Mouse (Mus musculus): Measurements from ENCODE around the gene Gm7849.
"Not testable (repeated sequence)": the region's sequence is repeated elsewhere in the genome, so short reads cannot be mapped to it uniquely, and the experiment has no call there.

Gm7849 gene

DNA sequence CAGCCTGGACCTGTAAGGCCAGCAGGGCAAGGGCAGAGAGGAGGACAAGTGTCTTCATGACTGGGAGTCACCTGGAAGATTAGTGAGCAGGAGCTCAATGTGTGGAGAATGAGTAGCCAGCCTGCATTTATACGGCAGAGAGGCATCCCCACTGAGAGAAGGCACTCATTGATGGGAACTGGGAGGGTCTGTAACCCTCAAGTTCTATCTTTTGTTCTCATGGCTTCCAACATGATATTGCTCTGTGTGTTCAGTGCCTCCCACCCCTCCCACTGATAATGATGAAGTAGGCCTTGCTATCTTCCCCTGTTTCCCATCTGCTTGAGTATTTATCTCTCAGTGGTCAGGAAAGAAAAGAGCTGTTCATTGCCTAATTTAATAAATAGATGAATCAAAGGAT lies at the start of gene Gm7849:
Gene Gm7849, minus strand, starts transcription at position 101 of the 400 bp plus-strand sequence.
- in situ Hi-C loops (cut with MboI; ENCODE audit: low sequenced_read_pairs): not testable (repeated sequence)

DNA sequence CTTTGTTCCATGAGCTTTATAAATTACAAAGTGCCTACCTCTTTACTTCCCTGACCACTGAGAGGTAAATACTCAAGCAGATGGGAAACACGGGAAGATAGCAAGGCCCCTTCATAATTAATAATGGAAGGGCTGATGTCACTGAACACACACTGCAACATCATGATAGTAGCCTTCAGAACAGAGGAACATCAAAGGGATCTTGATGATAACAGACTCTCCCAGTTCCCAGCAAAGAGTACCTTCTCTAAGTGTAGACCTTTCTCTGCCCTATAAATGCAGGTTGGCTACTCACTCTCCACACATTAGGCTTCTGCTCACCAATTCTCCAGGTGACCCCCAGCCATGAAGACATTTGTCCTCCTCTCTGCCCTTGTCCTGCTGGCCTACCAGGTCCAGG lies 29.2 kb downstream of the Gm7849 start, which contains the start of gene Defa36:
Gene Defa36, plus strand, starts transcription at position 301 of the 400 bp plus-strand sequence.
- in situ Hi-C loops (cut with MboI; ENCODE audit: low sequenced_read_pairs): not testable (repeated sequence)

Measured in CH12F3 (cell line).